8 mouse cellular contexts compared by ENCODE assay signal in the genomic region with DNA sequence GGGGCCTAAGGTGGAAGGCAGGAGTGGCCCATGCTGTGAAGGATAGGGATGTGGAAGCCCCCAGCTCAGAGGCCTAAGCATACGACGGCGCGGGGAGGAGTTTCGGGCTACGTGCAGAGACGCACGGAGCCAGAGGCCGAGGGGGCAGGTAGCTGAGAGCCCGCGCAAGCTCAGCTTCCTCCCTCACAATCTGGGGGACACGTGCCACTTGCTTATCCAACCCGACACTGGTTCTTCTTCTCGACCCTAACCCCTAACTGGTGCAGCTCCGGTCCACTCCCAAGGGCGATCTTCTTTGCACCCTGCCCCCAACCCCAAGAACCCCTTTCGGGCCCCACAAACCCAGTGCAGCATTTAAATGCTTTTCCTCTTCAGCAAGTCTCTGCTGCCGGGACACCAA. TPM values are rescaled to one million over a fixed set of nuclear protein-coding genes. Genes with fewer than 3 reads are reported as not detected.
DNase-seq lines count a peak whose midpoint lies in the region; ATAC-seq and TF ChIP-seq lines count a peak whose summit lies in the region.

No protein-coding gene starts in this region.

- H3K9ac ChIP-seq in hindbrain, postnatal 0 days (replicated peaks; ENCODE audit: low read length) = peak overlapping the region; percentile 76

- WGBS in hindbrain, postnatal 0 days = under 1% methylated on average over 18 of the region's 18 CpGs

- TF ChIP-seq CTCF in hindbrain, postnatal 0 days (IDR thresholded peaks at IDR 0.05; ENCODE audit: low read depth) = no peak

- H3K9me3 ChIP-seq in hindbrain, postnatal 0 days (ENCODE audit: low read length) = no peaks in the 10 kb centered on the region
- H3K9me3 ChIP-seq in megakaryocyte, embryonic 14.5 days = no peaks in the 10 kb centered on the region

- intact Hi-C loops in left cerebral cortex, postnatal 14 days (cut with DNase I) = loop anchor here (2.0 kb wide), 1 partner anchor 45 kb away; a partner anchor contains a TSS

- ATAC-seq in hindbrain, postnatal 0 days = peak; percentile 71

- H3K4me1 ChIP-seq in hindbrain, postnatal 0 days (ENCODE audit: insufficient read depth, low read length) = peaks cover 21% of the 10 kb centered on the region
- H3K4me1 ChIP-seq in megakaryocyte, embryonic 14.5 days = peaks cover 78% of the 10 kb centered on the region

- H3K4me2 ChIP-seq in hindbrain, postnatal 0 days (ENCODE audit: low read depth, low read length) = peak overlapping the region; percentile 89

- DNase-seq in adrenal gland, adult (ENCODE audit: inconsistent age in 2 of 2, low spot score in 1 of 2) = peak; percentile 79 to 87
- DNase-seq in adrenal gland, postnatal 4 days (ENCODE audit: low spot score in 2 of 2) = no peak
- peak; percentile 84 to 86 for DNase-seq in cerebellum, postnatal 10 days
- DNase-seq in frontal cortex, postnatal 14 days (ENCODE audit: low spot score in 2 of 2) = peak; percentile 64 to 70
- DNase-seq in hindbrain, postnatal 0 days (ENCODE audit: low spot score) = peak; percentile 87
- DNase-seq in left cerebral cortex, postnatal 14 days (ENCODE audit: low spot score in 2 of 2) = peak; percentile 75 to 81
- peak; percentile 68 to 73 for DNase-seq in right cerebral cortex, postnatal 36 days (ENCODE audit: low spot score in 2 of 2)

- H3K36me3 ChIP-seq in hindbrain, postnatal 0 days (ENCODE audit: insufficient read depth, low read length) = peaks cover 22% of the 10 kb centered on the region
- H3K36me3 ChIP-seq in megakaryocyte, embryonic 14.5 days (replicated peaks; ENCODE audit: low read length) = peaks cover 76% of the 10 kb centered on the region

- H3K27me3 ChIP-seq in hindbrain, postnatal 0 days (ENCODE audit: insufficient read depth, low read length) = no peaks in the 10 kb centered on the region
- H3K27me3 ChIP-seq in megakaryocyte, embryonic 14.5 days (replicated peaks) = no peaks in the 10 kb centered on the region

- peak overlapping the region; percentile 88 for H3K27ac ChIP-seq in hindbrain, postnatal 0 days

- H3K4me3 ChIP-seq in hindbrain, postnatal 0 days (ENCODE audit: low read length) = peak overlapping the region; percentile 64
- peak overlapping the region; percentile 98 for H3K4me3 ChIP-seq in megakaryocyte, embryonic 14.5 days (replicated peaks)

RNA-seq across cellular contexts. Expression of a gene that starts 0.6 kb away (rescaled TPM):
- 100 to 1,000 TPM; 422 to 439 TPM for total RNA-seq in adrenal gland, postnatal 4 days (2021)
- total RNA-seq in hindbrain, postnatal 0 days (2014; rRNA removed) = 506 and 525 TPM in 2 replicates
- 515 and 534 TPM in 2 replicates for polyA plus RNA-seq in hindbrain, postnatal 0 days (2015; fragmentation: Nextera tagmentation; extraction: Ambion mirVana)
- total RNA-seq in left cerebral cortex, postnatal 14 days (2021) = 100 to 1,000 TPM; 629 to 634 TPM
- polyA plus RNA-seq in megakaryocyte, embryonic 14.5 days (2012; ENCODE audit: insufficient read depth, low replicate concordance) = 74.5 and 552 TPM in 2 replicates

RNA-seq across cellular contexts. Expression of a gene that starts 5.0 kb away (rescaled TPM):
- total RNA-seq in adrenal gland, postnatal 4 days (2021) = 10 to 100 TPM; 18.7 to 19.2 TPM
- total RNA-seq in hindbrain, postnatal 0 days (2014; rRNA removed) = 7.3 and 8.7 TPM in 2 replicates
- polyA plus RNA-seq in hindbrain, postnatal 0 days (2015; fragmentation: Nextera tagmentation; extraction: Ambion mirVana) = 9.6 and 9.8 TPM in 2 replicates
- 1 to 10 TPM; 2.9 to 5.3 TPM for total RNA-seq in left cerebral cortex, postnatal 14 days (2021)
- 42.5 and 52.2 TPM in 2 replicates for polyA plus RNA-seq in megakaryocyte, embryonic 14.5 days (2012; ENCODE audit: insufficient read depth, low replicate concordance)

RNA-seq across cellular contexts. Expression of a gene that starts 15.8 kb away (rescaled TPM):
- 100 to 1,000 TPM; 141 to 148 TPM for total RNA-seq in adrenal gland, postnatal 4 days (2021)
- 222 and 233 TPM in 2 replicates for total RNA-seq in hindbrain, postnatal 0 days (2014; rRNA removed)
- polyA plus RNA-seq in hindbrain, postnatal 0 days (2015; fragmentation: Nextera tagmentation; extraction: Ambion mirVana) = 182 and 189 TPM in 2 replicates
- total RNA-seq in left cerebral cortex, postnatal 14 days (2021) = 100 to 1,000 TPM; 178 to 184 TPM
- 35.1 and 61.7 TPM in 2 replicates for polyA plus RNA-seq in megakaryocyte, embryonic 14.5 days (2012; ENCODE audit: insufficient read depth, low replicate concordance)

RNA-seq across cellular contexts. Expression of a gene that starts 15.9 kb away (rescaled TPM):
- 10 to 100 TPM; 50.6 to 58.6 TPM for total RNA-seq in adrenal gland, postnatal 4 days (2021)
- 34.7 and 39.9 TPM in 2 replicates for total RNA-seq in hindbrain, postnatal 0 days (2014; rRNA removed)
- 40.9 and 47.3 TPM in 2 replicates for polyA plus RNA-seq in hindbrain, postnatal 0 days (2015; fragmentation: Nextera tagmentation; extraction: Ambion mirVana)
- 1 to 10 TPM; 1.6 to 1.7 TPM for total RNA-seq in left cerebral cortex, postnatal 14 days (2021)
- 27.2 and 32.4 TPM in 2 replicates for polyA plus RNA-seq in megakaryocyte, embryonic 14.5 days (2012; ENCODE audit: insufficient read depth, low replicate concordance)

RNA-seq across cellular contexts. Expression of a gene that starts 26.6 kb away (rescaled TPM):
- 10 to 100 TPM; 13.9 to 16.3 TPM for total RNA-seq in adrenal gland, postnatal 4 days (2021)
- total RNA-seq in hindbrain, postnatal 0 days (2014; rRNA removed) = 0.68 and 0.72 TPM in 2 replicates
- 1.6 and 2.2 TPM in 2 replicates for polyA plus RNA-seq in hindbrain, postnatal 0 days (2015; fragmentation: Nextera tagmentation; extraction: Ambion mirVana)
- total RNA-seq in left cerebral cortex, postnatal 14 days (2021) = not detected
- not detected in 2 replicates for polyA plus RNA-seq in megakaryocyte, embryonic 14.5 days (2012; ENCODE audit: insufficient read depth, low replicate concordance)

Comparison
In these comparisons a context has a peak if more than half of its experiments do, and no peak if none do; other contexts are left out.
1. DNase-seq: peak in adrenal gland, adult (2 of 2), cerebellum, postnatal 10 days (2 of 2), frontal cortex, postnatal 14 days (2 of 2), hindbrain, postnatal 0 days (single experiment), left cerebral cortex, postnatal 14 days (2 of 2) and right cerebral cortex, postnatal 36 days (2 of 2); none in adrenal gland, postnatal 4 days (0 of 2).